Mouse (Mus musculus) bone marrow, adult 2 months (tissue): ENCODE results near the gene Tbc1d25. TPM values are rescaled to one million over a fixed set of nuclear protein-coding genes. Genes with fewer than 3 reads are reported as not detected.

Experiments
- H3K27ac ChIP-seq: fragments of 200-500 bp; 2 replicates; pipeline ENCODE4 v1.5.1; 2012; ENCODE audit warnings: low read depth, mild to moderate bottlenecking, control low read depth, inconsistent platforms, low read length; ENCODE audit not compliant: control insufficient read depth, poor library complexity, insufficient read depth
- H3K4me1 ChIP-seq: fragments of 200-500 bp; 2 replicates; pipeline ENCODE4 v1.6.1; 2011; ENCODE audit warnings: low read length; ENCODE audit not compliant: control insufficient read depth, insufficient read depth
- H3K4me3 ChIP-seq: fragments of 200-500 bp; replicated peaks from 2 replicates; pipeline ENCODE3; 2011; ENCODE audit warnings: mild to moderate bottlenecking, low read depth, low read length, control low read depth; ENCODE audit not compliant: control insufficient read depth
- CTCF ChIP-seq: fragments of 200-500 bp; IDR thresholded peaks from 2 replicates; pipeline ENCODE4 v1.5.1; 2011; ENCODE audit warnings: low read length, control low read depth; ENCODE audit not compliant: control insufficient read depth, insufficient read depth
- POLR2A ChIP-seq: fragments of 200-500 bp; IDR thresholded peaks from 2 replicates; pipeline ENCODE4 v1.6.1; 2011; ENCODE audit warnings: low read depth, mild to moderate bottlenecking, control low read depth, low read length, borderline replicate concordance; ENCODE audit not compliant: control insufficient read depth
- WGBS: fragments of 180-500 bp; shearing (Covaris S2); methylation state at CpG from one replicate; pipeline ENCODE4 v1.1.7; 2018; 5-methylcytosine and 5-hydroxymethylcytosine counted together
- polyA plus RNA-seq: library from polyadenylated mRNA; stranded (reverse); fragments of >200 nt; gene quantifications from 2 replicates; pipeline ENCODE4 v1.2.4, GENCODE M21; 2011; ENCODE audit warnings: low replicate concordance; ENCODE audit not compliant: missing spikeins, insufficient read depth, insufficient read length

Tbc1d25 gene
- polyA plus RNA-seq, 1 experiment: 6.6 TPM

DNA sequence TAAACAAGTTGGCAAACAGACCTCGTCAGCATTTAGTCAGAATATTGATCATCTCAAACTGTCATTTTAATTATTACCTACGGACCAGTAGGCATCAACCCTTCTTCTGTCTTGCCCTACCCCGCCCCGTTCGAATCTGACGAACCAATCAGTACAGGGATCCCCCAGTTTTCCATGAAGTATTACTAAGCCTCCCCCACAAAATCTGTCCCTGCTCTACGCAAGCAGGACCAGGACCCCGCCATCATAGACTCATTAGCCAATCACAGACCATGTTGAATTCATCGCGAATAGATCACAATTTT lies 17.4 kb upstream of the Tbc1d25 start, which contains the start of gene Ebp:
Ebp (minus strand) TSS at position 94 of the 305 bp plus-strand sequence.
- 15% methylated on average over 10 of the region's 10 CpGs for WGBS
- H3K4me1 ChIP-seq: no peaks in the 10 kb centered on the region; the same call in 1 of the 2 replicates
- H3K27ac ChIP-seq: peak within 1 kb of the TSS; percentile 67
- TF ChIP-seq POLR2A (no peak), CTCF (no peak)
- H3K4me3 ChIP-seq: peak within 1 kb of the TSS; percentile 91

- Histone ChIP-seq H3K27ac (peak overlapping the region; percentile 67), H3K4me3 (peak overlapping the region; percentile 91), H3K4me1 (no peaks in the 10 kb centered on the region; the same call in 1 of the 2 replicates)
- TF ChIP-seq CTCF (no peak), POLR2A (peak; percentile 80; the same call in 1 of the 2 replicates)
- 12% methylated on average over 38 of the region's 38 CpGs for WGBS
Observed at GRCm38 (mm10) chrX:8192640-8193418, 16.8 kb upstream of the Tbc1d25 start.

- 12% methylated on average over 13 of the region's 13 CpGs for WGBS
- no peak for TF ChIP-seq POLR2A
- no peak for TF ChIP-seq CTCF
- peak overlapping the region; percentile 67; the same call in 1 of the 2 replicates for H3K27ac ChIP-seq
- H3K4me1 ChIP-seq: no peaks in the 10 kb centered on the region; the same call in 1 of the 2 replicates
- peak overlapping the region; percentile 91 for H3K4me3 ChIP-seq
Observed at GRCm38 (mm10) chrX:8192126-8192639, 16.2 kb upstream of the Tbc1d25 start.

DNA sequence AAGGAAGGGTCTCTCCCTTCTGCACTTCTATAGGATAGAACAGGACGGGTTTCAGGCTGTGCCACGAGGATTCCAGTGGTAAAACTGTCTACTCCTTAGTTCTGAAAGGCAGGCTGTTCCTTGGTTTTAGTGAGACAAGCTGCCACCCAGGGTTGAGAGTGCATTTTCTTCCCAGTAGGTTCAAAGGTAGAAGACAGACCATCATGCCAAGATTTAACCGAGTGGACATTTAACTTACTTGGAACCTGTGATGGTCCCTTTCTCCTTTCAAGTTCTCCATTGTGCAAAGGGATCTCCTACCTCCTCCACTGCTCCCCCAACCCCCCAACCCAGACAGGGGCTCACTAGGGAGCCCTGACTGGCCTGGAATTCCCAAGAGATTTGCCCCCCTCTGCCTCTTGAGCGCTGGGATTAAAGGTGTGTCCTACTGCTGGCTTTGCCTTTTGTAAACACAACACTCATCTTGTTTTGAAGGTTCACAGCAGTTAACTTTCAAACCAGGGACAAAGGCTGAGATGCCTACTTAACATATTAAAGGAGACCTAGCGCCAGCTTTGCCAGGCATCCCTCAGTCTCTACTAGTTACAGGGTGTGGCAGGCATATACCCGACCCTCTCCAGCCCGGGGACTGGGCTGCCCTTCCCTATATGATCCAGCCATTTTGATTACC lies 7.0 kb upstream of the Tbc1d25 start:
- 40% methylated on average over 7 of the region's 7 CpGs for WGBS
- H3K4me3 ChIP-seq: no peak overlapping the region
- no peaks in the 10 kb centered on the region for H3K4me1 ChIP-seq
- no peak overlapping the region for H3K27ac ChIP-seq
- TF ChIP-seq CTCF (no peak), POLR2A (no peak)

- no peaks in the 10 kb centered on the region; the same call in 1 of the 2 replicates for H3K4me1 ChIP-seq
- TF ChIP-seq POLR2A (no peak), CTCF (no peak)
Observed at GRCm38 (mm10) chrX:8179646-8180045, 3.7 kb upstream of the Tbc1d25 start.

DNA sequence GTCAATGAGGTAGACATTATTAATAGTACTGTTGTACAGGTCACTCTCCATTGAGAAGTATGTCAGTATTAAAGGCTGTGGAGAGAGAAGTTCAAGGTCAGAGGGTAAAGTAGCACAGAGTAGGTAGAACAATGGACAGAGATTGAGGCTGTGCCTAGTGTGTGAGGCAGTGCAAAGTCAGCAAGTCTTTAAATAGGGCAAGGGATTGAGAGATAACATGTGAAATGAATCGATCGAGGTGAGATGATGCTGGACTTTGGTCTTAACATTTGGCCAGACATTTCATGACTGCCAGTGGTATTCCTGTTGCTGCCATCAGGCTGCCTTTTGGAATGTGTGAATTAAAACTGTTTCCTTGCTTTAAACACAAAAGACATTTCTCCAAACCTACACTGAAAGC lies 2.9 kb upstream of the Tbc1d25 start:
- Histone ChIP-seq H3K4me1 (no peaks in the 10 kb centered on the region; the same call in 1 of the 2 replicates), H3K27ac (no peak overlapping the region), H3K4me3 (no peak overlapping the region)
- 89% methylated on average over 2 of the region's 2 CpGs for WGBS
- TF ChIP-seq CTCF (no peak), POLR2A (no peak)

More at GRCm38 (mm10) chrX:8179646-8180045, 3.7 kb upstream of the Tbc1d25 start:
- H3K4me3 ChIP-seq: no peak overlapping the region
- WGBS: 65% methylated on average over 5 of the region's 5 CpGs
- no peak overlapping the region for H3K27ac ChIP-seq

DNA sequence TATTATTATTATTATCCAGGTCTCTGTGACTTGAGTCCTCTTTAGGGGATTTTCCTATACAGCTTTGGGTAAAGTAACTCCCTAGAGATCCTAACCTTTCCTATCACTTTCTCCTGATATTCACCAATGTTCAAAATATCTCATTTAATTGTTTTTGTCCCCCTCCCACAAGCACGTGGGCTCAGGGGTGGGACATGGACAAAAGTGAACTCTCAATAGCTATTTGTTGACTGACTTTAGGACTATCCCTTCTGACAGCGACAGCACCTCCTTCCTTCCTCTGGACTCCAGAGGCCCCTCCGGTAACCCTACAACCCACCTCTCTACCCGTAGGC lies 845 bp downstream of the Tbc1d25 start:
- Histone ChIP-seq H3K4me3 (peak overlapping the region; percentile 94), H3K4me1 (no peaks in the 10 kb centered on the region; the same call in 1 of the 2 replicates), H3K27ac (peak overlapping the region; percentile 86; the same call in 1 of the 2 replicates)
- WGBS: 8% methylated on average over 4 of the region's 4 CpGs
- TF ChIP-seq CTCF: no peak
- no peak for TF ChIP-seq POLR2A
